Mouse (Mus musculus) intestine, embryonic 16.5 days (tissue): Measurements from ENCODE around the gene Ddr1. TPM values are rescaled to one million over a fixed set of nuclear protein-coding genes. Genes with fewer than 3 reads are reported as not detected.
A peak's percentile ranks its signal among the peaks of the same experiment; 100 is the strongest.
"Not testable (repeated sequence)": the region's sequence is repeated elsewhere in the genome, so short reads cannot be mapped to it uniquely, and the experiment has no call there.

Experiments used
- ATAC-seq: fragments of 200-750 bp; cut with Nextera tagmentation; 2 replicates; pipeline ENCODE4 v1.8.0; 2017; ENCODE audit warnings: moderate TSS enrichment, moderate library complexity
- H3K27ac ChIP-seq: fragments of 300-500 bp; sonication (generic); 2 replicates; pipeline ENCODE4 v1.5.1; 2014; ENCODE audit warnings: mild to moderate bottlenecking, low read length
- H3K27me3 ChIP-seq: fragments of 300-500 bp; sonication (generic); replicated peaks from 2 replicates; pipeline ENCODE4 v1.6.1; 2014; ENCODE audit warnings: low read length, control low read depth, mixed read lengths; ENCODE audit not compliant: control insufficient read depth, insufficient read depth
- H3K36me3 ChIP-seq: fragments of 300-500 bp; sonication (generic); 2 replicates; pipeline ENCODE4 v1.6.1; 2014; ENCODE audit warnings: low read length, control low read depth; ENCODE audit not compliant: control insufficient read depth, insufficient read depth
- H3K4me1 ChIP-seq: fragments of 300-500 bp; sonication (generic); 2 replicates; pipeline ENCODE4 v1.6.1; 2014; ENCODE audit warnings: low read length, control low read depth, mixed read lengths; ENCODE audit not compliant: control insufficient read depth, insufficient read depth
- H3K4me2 ChIP-seq: fragments of 300-500 bp; sonication (generic); 2 replicates; pipeline ENCODE4 v1.6.1; 2014; ENCODE audit warnings: low read depth, low read length, control low read depth
- H3K4me3 ChIP-seq: fragments of 300-500 bp; sonication (generic); 2 replicates; pipeline ENCODE4 v1.5.1; 2014; ENCODE audit warnings: mild to moderate bottlenecking, low read length
- H3K9ac ChIP-seq: fragments of 300-500 bp; sonication (generic); 2 replicates; pipeline ENCODE4 v1.6.1; 2014; ENCODE audit warnings: low read depth, low read length
- H3K9me3 ChIP-seq: fragments of 300-500 bp; sonication (generic); 2 replicates; pipeline ENCODE4 v1.6.1; 2016; ENCODE audit warnings: low read length, control low read depth; ENCODE audit not compliant: control insufficient read depth
- WGBS: fragments of 180-500 bp; shearing (Covaris S2); extraction: QIAGEN DNeasy Blood & Tissue Kit; methylation state at CpG from one replicate; pipeline ENCODE4 v1.1.7; 2014; 5-methylcytosine and 5-hydroxymethylcytosine counted together
- polyA plus RNA-seq: library from polyadenylated mRNA; unstranded; fragments of >200 nt; fragmentation: Nextera tagmentation; extraction: Ambion mirVana; gene quantifications from 2 replicates; pipeline ENCODE4 v1.2.1, GENCODE M21; 2015

The Ddr1 gene
- polyA plus RNA-seq, 1 experiment from 2014 or later: 54.1 TPM

- 12% methylated on average over 12 of the region's 12 CpGs for WGBS
- Histone ChIP-seq H3K27me3 (no peaks in the 10 kb centered on the region), H3K36me3 (no peaks in the 10 kb centered on the region), H3K4me1 (no peaks in the 10 kb centered on the region), H3K9me3 (no peaks in the 10 kb centered on the region), H3K27ac (no peak overlapping the region), H3K4me2 (no peak overlapping the region), H3K4me3 (no peak overlapping the region), H3K9ac (0 out of 2 replicates have a peak overlapping the region, but pooled peaks have one; percentile 38)
- peak; percentile 68 for ATAC-seq
Measured at GRCm38 (mm10) chr17:35737743-35738142, 33.3 kb upstream of the Ddr1 start.

DNA sequence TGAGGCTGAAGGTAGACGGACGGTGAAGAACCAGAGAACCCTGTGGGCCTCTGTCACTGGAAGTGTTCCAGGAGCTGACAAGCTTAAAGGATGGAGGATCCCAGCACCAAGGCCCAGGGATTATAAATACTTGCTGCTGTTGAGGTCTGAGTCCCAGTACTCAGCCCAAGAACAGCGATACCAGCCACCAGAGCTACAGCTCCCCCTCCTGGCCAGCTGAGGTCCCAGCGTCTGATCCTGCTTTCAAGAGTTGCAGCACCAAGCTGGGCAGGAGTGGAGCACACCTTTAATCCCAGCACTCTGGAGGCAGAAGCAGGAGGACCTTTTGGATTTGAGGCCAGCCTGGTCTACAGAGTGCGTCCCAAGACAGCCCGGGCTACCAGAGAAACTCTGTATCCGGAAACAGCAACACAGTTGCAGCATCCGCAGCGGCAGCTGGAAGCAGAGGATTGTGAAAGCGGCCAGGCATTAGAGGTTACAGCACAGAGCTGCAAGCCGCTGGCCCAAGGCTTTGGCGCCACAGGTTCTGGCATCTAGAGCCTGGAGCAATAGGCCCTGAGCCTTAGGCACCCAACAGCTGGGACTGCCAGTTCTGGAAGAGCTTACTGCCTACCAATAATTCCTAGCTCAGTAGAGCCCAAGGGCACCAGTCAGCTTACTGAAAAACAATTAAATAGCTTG, 32.0 kb upstream of the Ddr1 start:
- Histone ChIP-seq H3K4me1 (no peaks in the 10 kb centered on the region), H3K27ac (no peak overlapping the region), H3K9ac (no peak overlapping the region), H3K4me3 (no peak overlapping the region), H3K9me3 (no peaks in the 10 kb centered on the region), H3K4me2 (no peak overlapping the region), H3K27me3 (no peaks in the 10 kb centered on the region), H3K36me3 (no peaks in the 10 kb centered on the region)
- peak; percentile 27; the same call in 1 of the 2 replicates for ATAC-seq
- 42% methylated on average over 12 of the region's 12 CpGs for WGBS

GRCm38 (mm10) chr17:35734478-35734877, 30.1 kb upstream of the Ddr1 start:
- H3K27ac ChIP-seq: no peak overlapping the region
- H3K4me3 ChIP-seq: no peak overlapping the region
- H3K9me3 ChIP-seq: no peaks in the 10 kb centered on the region
- H3K27me3 ChIP-seq: no peaks in the 10 kb centered on the region
- ATAC-seq: no peak
- no peaks in the 10 kb centered on the region for H3K4me1 ChIP-seq
- no peak overlapping the region for H3K4me2 ChIP-seq
- H3K36me3 ChIP-seq: no peaks in the 10 kb centered on the region
- WGBS: 26% methylated on average over 2 of the region's 2 CpGs
- H3K9ac ChIP-seq: no peak overlapping the region

DNA sequence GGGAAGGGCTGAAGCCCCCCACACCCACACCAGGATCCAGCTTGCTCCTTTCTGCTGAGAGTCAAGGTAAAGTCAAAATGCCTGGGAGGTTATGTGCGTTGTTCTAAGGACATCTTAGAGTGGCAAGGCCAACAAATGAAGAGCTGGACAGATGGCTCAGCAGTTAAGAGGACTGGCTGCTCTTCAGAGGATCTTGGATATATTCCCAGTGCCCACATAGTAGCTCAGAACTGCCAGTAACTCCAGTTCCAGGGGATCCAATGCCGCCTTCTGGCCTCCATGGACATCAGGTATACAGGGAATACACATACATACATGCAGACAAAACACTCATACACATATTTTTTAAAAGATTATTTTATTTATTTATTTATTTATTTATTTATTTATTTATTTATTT, 29.0 kb upstream of the Ddr1 start:
- Histone ChIP-seq H3K4me3 (no peak overlapping the region), H3K9ac (no peak overlapping the region), H3K9me3 (no peaks in the 10 kb centered on the region), H3K36me3 (no peaks in the 10 kb centered on the region), H3K27ac (no peak overlapping the region), H3K27me3 (no peaks in the 10 kb centered on the region), H3K4me2 (no peak overlapping the region), H3K4me1 (no peaks in the 10 kb centered on the region)
- no peak for ATAC-seq
- 93% methylated on average over 2 of the region's 2 CpGs for WGBS

DNA sequence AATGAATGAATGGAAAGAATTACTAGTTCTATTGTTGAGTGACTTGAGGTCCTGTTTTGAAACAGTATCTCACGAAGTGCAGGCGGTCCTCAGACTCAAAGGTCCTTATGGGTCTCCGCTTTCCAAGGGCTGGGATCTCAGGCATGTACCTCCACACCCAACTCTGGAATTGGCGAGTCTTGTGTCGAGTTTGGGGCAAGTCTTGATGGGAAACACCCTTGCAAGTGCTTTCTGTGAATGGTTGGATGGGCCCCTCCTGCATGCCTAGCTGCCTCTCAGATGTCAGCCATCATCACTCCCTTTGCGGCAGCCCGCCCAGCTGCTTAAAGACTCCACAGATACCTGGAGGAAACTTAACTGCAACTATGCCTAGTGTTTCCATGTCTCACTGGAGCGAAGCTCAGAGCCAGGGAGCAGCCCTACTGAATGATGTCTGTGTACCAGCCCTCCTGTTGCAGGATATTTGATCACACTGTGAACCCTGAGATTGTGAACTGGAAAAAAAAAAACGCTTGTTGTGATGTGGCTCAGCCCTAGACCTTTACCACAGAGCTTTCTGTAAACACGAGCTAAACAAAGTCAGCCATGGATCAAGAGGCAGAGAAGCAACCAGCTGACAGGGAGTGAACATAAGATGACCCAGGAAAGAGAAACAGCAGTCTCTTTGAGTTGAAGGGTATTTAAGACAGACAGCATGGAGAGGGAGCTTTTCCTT, 27.2 kb upstream of the Ddr1 start:
- Histone ChIP-seq H3K27ac (no peak overlapping the region), H3K4me3 (no peak overlapping the region), H3K9ac (no peak overlapping the region), H3K27me3 (no peaks in the 10 kb centered on the region), H3K36me3 (no peaks in the 10 kb centered on the region), H3K4me1 (peaks cover 3% of the 10 kb centered on the region; the same call in 1 of the 2 replicates), H3K4me2 (no peak overlapping the region), H3K9me3 (no peaks in the 10 kb centered on the region)
- 54% methylated on average over 10 of the region's 10 CpGs for WGBS
- ATAC-seq: no peak

DNA sequence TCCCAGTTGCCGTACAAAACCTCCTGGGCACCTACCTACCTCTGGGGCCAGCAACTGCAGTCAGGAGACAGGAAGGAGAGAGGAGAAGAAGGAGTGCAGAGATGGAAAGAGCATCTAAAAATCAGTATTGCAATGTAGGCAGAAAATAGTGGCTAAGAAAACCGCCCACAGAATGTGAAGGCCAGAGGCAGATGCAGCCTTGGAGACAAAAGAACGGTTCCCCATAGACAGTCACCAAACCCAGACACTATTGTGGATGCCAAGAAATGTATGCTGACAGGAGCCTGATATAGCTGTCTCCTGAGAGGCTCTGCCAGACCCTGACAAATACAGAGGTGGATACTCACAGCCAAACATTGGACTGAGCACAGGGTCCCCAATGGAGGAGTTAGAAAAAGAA, 25.7 kb upstream of the Ddr1 start:
- H3K4me3 ChIP-seq, H3K9ac ChIP-seq, H3K9me3 ChIP-seq, H3K36me3 ChIP-seq, H3K4me1 ChIP-seq, H3K27me3 ChIP-seq, H3K4me2 ChIP-seq, ATAC-seq, H3K27ac ChIP-seq: not testable (repeated sequence)
- WGBS: 75% methylated on average over 3 of the region's 3 CpGs

GRCm38 (mm10) chr17:35728821-35729220, 24.4 kb upstream of the Ddr1 start:
- no peak for ATAC-seq
- H3K9ac ChIP-seq: no peak overlapping the region
- no peaks in the 10 kb centered on the region for H3K9me3 ChIP-seq
- no peak overlapping the region for H3K4me3 ChIP-seq
- H3K4me2 ChIP-seq: no peak overlapping the region
- WGBS: 82% methylated on average over 4 of the region's 4 CpGs
- H3K36me3 ChIP-seq: no peaks in the 10 kb centered on the region
- H3K27me3 ChIP-seq: no peaks in the 10 kb centered on the region
- H3K4me1 ChIP-seq: peaks cover 6% of the 10 kb centered on the region
- no peak overlapping the region for H3K27ac ChIP-seq

GRCm38 (mm10) chr17:35727471-35728205, 23.2 kb upstream of the Ddr1 start:
- no peak overlapping the region for H3K9ac ChIP-seq
- H3K36me3 ChIP-seq: no peaks in the 10 kb centered on the region

DNA sequence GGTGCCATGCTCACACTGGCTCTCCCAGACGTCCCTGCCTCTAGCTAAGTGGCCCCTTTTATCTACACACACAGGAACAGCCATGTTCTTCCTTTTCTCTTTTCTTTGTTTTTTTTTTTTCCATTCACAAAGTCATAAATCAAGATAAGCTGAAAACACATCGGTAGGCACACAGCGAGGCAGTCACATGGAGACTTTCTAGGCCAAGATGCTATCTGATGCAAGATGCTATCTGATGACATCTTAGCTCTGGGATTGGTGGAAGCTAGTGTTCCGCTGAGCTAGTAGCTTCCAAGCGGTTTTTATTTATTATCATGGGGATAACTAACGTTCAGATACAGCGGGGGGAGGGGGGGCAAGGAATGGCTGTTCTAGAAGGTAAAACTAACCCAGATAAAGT, 22.6 kb upstream of the Ddr1 start:
- no peaks in the 10 kb centered on the region for H3K9me3 ChIP-seq
- no peak for ATAC-seq
- no peak overlapping the region for H3K9ac ChIP-seq
- peaks cover 9% of the 10 kb centered on the region for H3K4me1 ChIP-seq
- no peaks in the 10 kb centered on the region for H3K27me3 ChIP-seq
- H3K4me2 ChIP-seq: no peak overlapping the region
- no peaks in the 10 kb centered on the region for H3K36me3 ChIP-seq
- 24% methylated on average over 7 of the region's 7 CpGs for WGBS
- no peak overlapping the region for H3K4me3 ChIP-seq
- H3K27ac ChIP-seq: no peak overlapping the region

More at GRCm38 (mm10) chr17:35727471-35728205, 23.2 kb upstream of the Ddr1 start:
- ATAC-seq: no peak
- H3K4me1 ChIP-seq: peaks cover 6% of the 10 kb centered on the region
- H3K27ac ChIP-seq: no peak overlapping the region
- no peaks in the 10 kb centered on the region for H3K27me3 ChIP-seq
- H3K9me3 ChIP-seq: no peaks in the 10 kb centered on the region
- H3K4me3 ChIP-seq: no peak overlapping the region
- no peak overlapping the region for H3K4me2 ChIP-seq
- 54% methylated on average over 10 of the region's 10 CpGs for WGBS
